Mouse (Mus musculus): Measurements from ENCODE around the gene Cog2. TPM values are rescaled to one million over a fixed set of nuclear protein-coding genes. Genes with fewer than 3 reads are reported as not detected.

The Cog2 gene
- polyA plus RNA-seq, 1 experiment from 2014 or later = 45.6 TPM

- Histone ChIP-seq H3K27ac (replicated peaks) (no peak overlapping the region), H3K4me3 (no peak overlapping the region), H3K9me3 (replicated peaks) (no peaks in the 10 kb centered on the region), H3K4me1 (no peaks in the 10 kb centered on the region), H3K36me3 (peaks cover 91% of the 10 kb centered on the region), H3K27me3 (ENCODE audit: low read depth, poor library complexity, severe bottlenecking) (no peaks in the 10 kb centered on the region)
- 88% methylated on average over 14 of the region's 14 CpGs for WGBS
- no peak for DNase-seq (ENCODE audit: low spot score)
Observed at GRCm38 (mm10) chr8:124530076-124530475, 9.5 kb downstream of the Cog2 start.

DNA sequence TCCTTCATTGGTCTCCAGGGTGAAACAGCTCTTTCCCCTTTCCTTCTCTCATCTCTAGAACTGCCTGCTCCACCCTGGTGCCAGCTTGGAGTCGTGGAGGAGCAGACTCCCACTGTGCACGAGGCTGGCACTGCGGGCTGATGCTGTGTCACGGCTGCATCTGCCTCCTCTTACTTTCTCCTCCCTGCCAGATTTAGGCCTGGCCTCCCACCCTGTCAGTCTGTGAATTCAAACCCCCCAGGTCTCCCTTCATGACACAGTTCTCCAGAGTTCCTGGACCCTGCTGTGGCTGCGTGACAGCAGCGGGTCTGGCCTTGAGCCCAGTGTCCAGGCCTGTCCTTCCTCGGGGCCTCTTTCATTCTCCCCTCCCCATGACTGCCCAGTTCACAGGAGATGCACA is 10.0 kb downstream of the Cog2 start:
- H3K4me1 ChIP-seq = no peaks in the 10 kb centered on the region

GRCm38 (mm10) chr8:124530996-124531395 is 10.4 kb downstream of the Cog2 start:
- Histone ChIP-seq H3K4me1 (no peaks in the 10 kb centered on the region), H3K9me3 (replicated peaks) (no peaks in the 10 kb centered on the region), H3K36me3 (peaks cover 94% of the 10 kb centered on the region), H3K4me3 (no peak overlapping the region), H3K27ac (replicated peaks) (no peak overlapping the region), H3K27me3 (ENCODE audit: low read depth, poor library complexity, severe bottlenecking) (no peaks in the 10 kb centered on the region)
- DNase-seq (ENCODE audit: low spot score) = no peak
- 87% methylated on average over 4 of the region's 4 CpGs for WGBS

More for the DNA sequence above, 10.0 kb downstream of the Cog2 start:
- H3K27ac ChIP-seq (replicated peaks) = no peak overlapping the region
- 91% methylated on average over 7 of the region's 7 CpGs for WGBS
- peaks cover 94% of the 10 kb centered on the region for H3K36me3 ChIP-seq
- H3K27me3 ChIP-seq (ENCODE audit: low read depth, poor library complexity, severe bottlenecking) = no peaks in the 10 kb centered on the region
- H3K9me3 ChIP-seq (replicated peaks) = no peaks in the 10 kb centered on the region
- no peak for DNase-seq (ENCODE audit: low spot score)
- H3K4me3 ChIP-seq = no peak overlapping the region

DNA sequence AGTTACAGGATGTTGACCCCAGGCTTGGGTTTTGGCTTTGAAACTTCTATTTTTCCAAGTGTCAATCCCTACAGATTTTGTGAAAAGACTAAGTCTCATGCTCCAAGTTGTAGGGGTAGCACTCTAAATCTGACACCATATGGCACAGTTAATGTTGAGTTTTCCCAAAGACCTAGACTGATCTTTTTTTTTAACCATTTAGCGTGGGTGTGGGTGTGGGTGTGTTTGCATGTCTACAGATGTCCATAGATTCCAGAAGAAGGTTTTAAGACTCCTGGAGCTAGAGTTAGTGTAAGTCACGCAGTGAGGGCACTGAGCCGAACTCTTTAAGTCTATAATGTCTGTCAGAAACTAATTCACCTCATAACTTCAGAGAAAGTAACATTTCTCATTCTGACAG is 12.1 kb downstream of the Cog2 start:
- peaks cover 88% of the 10 kb centered on the region for H3K36me3 ChIP-seq
- no peak for DNase-seq (ENCODE audit: low spot score)
- no peak overlapping the region for H3K4me3 ChIP-seq
- no peaks in the 10 kb centered on the region for H3K27me3 ChIP-seq (ENCODE audit: low read depth, poor library complexity, severe bottlenecking)
- H3K27ac ChIP-seq (replicated peaks) = no peak overlapping the region
- WGBS = 94% methylated on average over 3 of the region's 3 CpGs
- H3K9me3 ChIP-seq (replicated peaks) = no peaks in the 10 kb centered on the region
- no peaks in the 10 kb centered on the region for H3K4me1 ChIP-seq

DNA sequence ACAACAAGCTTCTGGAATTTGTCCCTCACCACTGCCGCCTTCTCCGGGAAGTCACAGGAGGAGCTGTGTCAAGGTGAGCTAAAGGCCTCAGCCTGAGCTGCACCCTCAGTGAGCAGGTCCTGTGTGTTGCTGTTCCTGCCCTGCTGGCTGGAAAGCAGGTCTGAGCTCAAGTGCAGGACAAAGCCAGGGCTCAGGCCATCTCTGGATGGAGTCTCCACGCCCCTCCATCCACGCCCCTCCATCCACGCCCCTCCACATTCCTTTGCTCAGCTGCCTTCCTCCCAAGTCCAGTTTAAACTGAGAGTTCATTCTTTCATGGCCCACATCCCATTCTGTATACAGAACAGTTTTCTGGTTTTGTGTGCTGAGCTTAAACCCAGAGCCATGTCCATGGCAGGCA is 14.9 kb downstream of the Cog2 start:
- Histone ChIP-seq H3K4me1 (no peaks in the 10 kb centered on the region), H3K36me3 (peaks cover 93% of the 10 kb centered on the region), H3K27me3 (ENCODE audit: low read depth, poor library complexity, severe bottlenecking) (no peaks in the 10 kb centered on the region), H3K9me3 (replicated peaks) (no peaks in the 10 kb centered on the region), H3K4me3 (no peak overlapping the region), H3K27ac (replicated peaks) (no peak overlapping the region)
- WGBS = 94% methylated on average over 5 of the region's 5 CpGs
- no peak for DNase-seq (ENCODE audit: low spot score)

DNA sequence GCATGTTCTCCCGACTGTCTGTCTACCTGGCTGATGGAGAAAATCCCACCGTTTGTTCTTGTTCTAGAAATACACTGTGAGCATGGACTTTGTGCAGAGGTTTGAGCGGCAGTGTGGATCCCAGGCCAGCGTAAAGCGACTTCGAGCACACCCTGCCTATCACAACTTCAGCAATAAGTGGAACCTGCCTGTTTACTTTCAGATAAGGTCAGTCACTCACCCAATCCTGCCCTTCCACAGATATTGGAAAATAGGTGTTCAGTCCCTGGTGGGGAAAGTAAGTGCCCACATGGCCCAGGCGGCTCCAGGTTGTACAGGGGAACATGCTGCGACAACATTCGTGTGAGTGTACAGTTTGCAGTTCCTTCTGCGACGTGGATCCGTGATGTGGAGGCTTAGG is 20.3 kb downstream of the Cog2 start:
- Histone ChIP-seq H3K9me3 (replicated peaks) (no peaks in the 10 kb centered on the region), H3K4me1 (no peaks in the 10 kb centered on the region), H3K4me3 (no peak overlapping the region), H3K27me3 (ENCODE audit: low read depth, poor library complexity, severe bottlenecking) (no peaks in the 10 kb centered on the region), H3K36me3 (peaks cover 94% of the 10 kb centered on the region), H3K27ac (replicated peaks) (no peak overlapping the region)
- 95% methylated on average over 12 of the region's 12 CpGs for WGBS
- DNase-seq (ENCODE audit: low spot score) = no peak

DNA sequence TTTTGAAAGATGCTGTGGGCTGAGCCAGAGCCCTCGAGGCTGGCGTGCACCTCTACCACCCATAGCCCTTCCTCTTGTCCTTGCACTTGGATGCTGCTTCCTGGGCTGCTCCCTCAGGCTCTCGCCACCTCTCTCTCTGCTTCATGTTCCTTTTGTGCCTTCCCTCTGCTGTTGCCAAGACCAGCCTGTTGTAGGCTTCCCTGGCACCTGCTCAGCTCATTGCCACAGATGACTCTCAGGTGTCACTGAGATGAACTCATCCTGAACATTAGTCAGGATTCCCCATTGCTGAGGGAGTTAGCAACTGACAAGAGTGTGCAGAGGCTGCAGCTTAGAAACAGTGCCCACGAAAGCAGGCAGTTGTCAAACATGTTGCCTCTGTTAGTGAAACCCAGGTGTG is 21.4 kb downstream of the Cog2 start:
- Histone ChIP-seq H3K27me3 (ENCODE audit: low read depth, poor library complexity, severe bottlenecking) (no peaks in the 10 kb centered on the region), H3K27ac (replicated peaks) (no peak overlapping the region), H3K4me3 (no peak overlapping the region), H3K9me3 (replicated peaks) (no peaks in the 10 kb centered on the region), H3K4me1 (no peaks in the 10 kb centered on the region), H3K36me3 (peaks cover 97% of the 10 kb centered on the region)
- 96% methylated on average over 4 of the region's 4 CpGs for WGBS
- DNase-seq (ENCODE audit: low spot score) = no peak

- peaks cover 99% of the 10 kb centered on the region for H3K36me3 ChIP-seq
- no peak for DNase-seq (ENCODE audit: low spot score)
- H3K4me3 ChIP-seq = no peak overlapping the region
- no peaks in the 10 kb centered on the region for H3K9me3 ChIP-seq (replicated peaks)
- no peaks in the 10 kb centered on the region for H3K27me3 ChIP-seq (ENCODE audit: low read depth, poor library complexity, severe bottlenecking)
- H3K27ac ChIP-seq (replicated peaks) = no peak overlapping the region
- 93% methylated on average over 5 of the region's 5 CpGs for WGBS
- no peaks in the 10 kb centered on the region for H3K4me1 ChIP-seq
Observed at GRCm38 (mm10) chr8:124543272-124543671, 22.7 kb downstream of the Cog2 start.

GRCm38 (mm10) chr8:124546371-124546770 is 25.8 kb downstream of the Cog2 start:
- DNase-seq (ENCODE audit: low spot score) = no peak
- Histone ChIP-seq H3K4me1 (no peaks in the 10 kb centered on the region), H3K27ac (replicated peaks) (no peak overlapping the region), H3K9me3 (replicated peaks) (no peaks in the 10 kb centered on the region), H3K36me3 (peaks cover 98% of the 10 kb centered on the region), H3K4me3 (no peak overlapping the region), H3K27me3 (ENCODE audit: low read depth, poor library complexity, severe bottlenecking) (no peaks in the 10 kb centered on the region)
- WGBS = 92% methylated on average over 6 of the region's 6 CpGs

DNA sequence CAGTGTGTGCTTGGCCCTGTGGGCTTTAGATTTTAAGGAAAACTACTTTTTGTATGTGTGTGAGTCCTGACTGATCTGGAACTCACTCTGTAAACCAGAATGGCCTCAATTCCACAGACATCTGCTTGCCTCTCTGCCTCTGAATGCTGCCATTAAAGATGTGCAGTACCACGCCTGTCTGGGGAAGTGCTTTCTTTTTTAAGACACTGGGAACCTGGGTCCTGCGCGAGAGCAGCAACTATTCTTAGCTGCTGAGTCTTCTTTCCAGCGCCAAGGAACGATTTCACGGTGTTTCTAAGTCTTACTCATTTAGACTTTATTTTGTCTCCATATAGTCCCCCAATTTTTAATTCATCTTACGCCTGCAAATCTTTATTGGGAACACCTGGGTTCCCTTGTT is 26.2 kb downstream of the Cog2 start:
- no peaks in the 10 kb centered on the region for H3K9me3 ChIP-seq (replicated peaks)
- H3K27ac ChIP-seq (replicated peaks) = no peak overlapping the region
- no peaks in the 10 kb centered on the region for H3K4me1 ChIP-seq
- no peak for DNase-seq (ENCODE audit: low spot score)
- no peaks in the 10 kb centered on the region for H3K27me3 ChIP-seq (ENCODE audit: low read depth, poor library complexity, severe bottlenecking)
- H3K36me3 ChIP-seq = peaks cover 98% of the 10 kb centered on the region
- 94% methylated on average over 7 of the region's 7 CpGs for WGBS
- H3K4me3 ChIP-seq = no peak overlapping the region

DNA sequence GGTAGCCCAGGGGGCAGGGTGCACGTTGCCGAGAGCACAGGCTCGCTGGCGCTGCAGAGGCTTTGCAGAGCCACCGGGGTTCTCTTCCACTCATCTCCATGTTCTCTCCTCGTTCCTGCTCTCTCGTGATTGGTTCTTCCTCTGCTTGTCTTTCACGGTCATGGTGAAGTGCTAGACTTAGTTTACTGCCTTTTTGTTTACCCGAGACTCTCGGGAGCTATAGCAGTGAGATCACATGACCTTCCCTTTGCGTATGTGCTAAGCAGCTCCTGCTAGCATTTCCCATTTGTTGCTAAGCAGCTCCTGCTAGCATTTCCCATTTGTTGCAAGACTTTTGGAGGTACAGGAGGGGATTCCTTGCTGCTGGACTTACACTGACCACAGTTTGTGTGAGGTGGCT is 26.7 kb downstream of the Cog2 start:
- DNase-seq (ENCODE audit: low spot score) = no peak
- H3K27me3 ChIP-seq (ENCODE audit: low read depth, poor library complexity, severe bottlenecking) = no peaks in the 10 kb centered on the region
- no peaks in the 10 kb centered on the region for H3K4me1 ChIP-seq
- no peaks in the 10 kb centered on the region for H3K9me3 ChIP-seq (replicated peaks)
- 80% methylated on average over 11 of the region's 11 CpGs for WGBS
- H3K4me3 ChIP-seq = no peak overlapping the region
- no peak overlapping the region for H3K27ac ChIP-seq (replicated peaks)
- H3K36me3 ChIP-seq = peaks cover 98% of the 10 kb centered on the region

- Histone ChIP-seq H3K9me3 (replicated peaks) (no peaks in the 10 kb centered on the region), H3K4me3 (no peak overlapping the region), H3K4me1 (no peaks in the 10 kb centered on the region), H3K27ac (replicated peaks) (no peak overlapping the region), H3K36me3 (peaks cover 96% of the 10 kb centered on the region), H3K27me3 (ENCODE audit: low read depth, poor library complexity, severe bottlenecking) (no peaks in the 10 kb centered on the region)
- no peak for DNase-seq (ENCODE audit: low spot score)
- 82% methylated on average over 1 of the region's 1 CpGs for WGBS
Observed at GRCm38 (mm10) chr8:124548187-124548586, 27.6 kb downstream of the Cog2 start.

DNA sequence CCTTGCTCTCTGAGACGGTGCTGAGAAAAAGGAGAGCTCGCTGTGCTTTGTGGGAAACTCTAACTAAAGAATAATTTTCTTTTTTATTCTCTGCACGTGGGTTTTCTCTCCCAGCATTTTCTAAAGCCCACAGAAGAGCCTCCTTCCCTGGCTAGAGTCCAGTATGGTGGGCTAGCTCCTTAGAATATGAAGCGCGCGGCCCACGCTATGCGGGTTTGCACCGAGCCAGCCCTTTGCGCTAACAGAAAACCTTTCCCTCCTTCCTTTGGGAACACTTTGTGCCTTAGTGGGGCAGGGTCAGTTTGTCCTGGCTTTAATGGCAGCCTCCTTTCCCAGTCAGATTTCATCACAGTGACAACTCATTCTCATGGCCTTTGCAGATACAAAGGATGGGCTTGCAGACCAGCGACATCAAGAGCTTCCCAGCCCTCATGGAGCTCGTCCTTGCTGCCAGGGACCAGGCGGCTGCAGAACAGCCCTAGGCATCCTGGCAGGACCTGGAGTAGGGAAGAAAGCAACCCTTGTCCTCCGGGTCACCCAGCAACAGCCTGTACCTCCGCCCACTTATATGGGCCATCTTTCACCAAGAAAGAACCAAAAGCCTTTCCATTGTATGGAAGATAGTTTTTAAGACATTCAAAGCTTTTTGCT is 30.6 kb downstream of the Cog2 start:
- Histone ChIP-seq H3K27ac (replicated peaks) (no peak overlapping the region), H3K4me1 (peaks cover 5% of the 10 kb centered on the region), H3K36me3 (peaks cover 67% of the 10 kb centered on the region), H3K27me3 (ENCODE audit: low read depth, poor library complexity, severe bottlenecking) (no peaks in the 10 kb centered on the region), H3K4me3 (no peak overlapping the region), H3K9me3 (replicated peaks) (no peaks in the 10 kb centered on the region)
- DNase-seq (ENCODE audit: low spot score) = no peak
- 94% methylated on average over 15 of the region's 15 CpGs for WGBS

All from midbrain, embryonic 10.5 days (tissue).